Mouse (Mus musculus) bone marrow macrophage, adult 2 months (primary cell): ENCODE measurements around the gene Mrps15.

Source experiments
- CTCF ChIP-seq: IDR thresholded peaks from 2 replicates; pipeline ENCODE4 v1.5.1; 2012; ENCODE audit warnings: low read depth, mild to moderate bottlenecking, low read length, moderate library complexity
- POLR2A ChIP-seq: IDR thresholded peaks from 2 replicates; pipeline ENCODE4 v1.6.1; 2012; ENCODE audit warnings: mild to moderate bottlenecking, low read depth, low read length, borderline replicate concordance

GRCm38 (mm10) chr4:125997826-125998225 lies 48.9 kb upstream of the Mrps15 start:
- TF ChIP-seq POLR2A (no peak), CTCF (no peak)
